Mouse (Mus musculus): ENCODE measurements around the gene Lrp2bp. TPM values are rescaled to one million over a fixed set of nuclear protein-coding genes. Genes with fewer than 3 reads are reported as not detected.
A peak's percentile ranks its signal among the peaks of the same experiment; 100 is the strongest.

Lrp2bp gene
- polyA plus RNA-seq, 1 experiment from 2014 or later = 0.15 TPM

GRCm38 (mm10) chr8:45975837-45976468 is 23.1 kb upstream of the Lrp2bp start:
- WGBS = 55% methylated on average over 11 of the region's 11 CpGs
- Histone ChIP-seq H3K4me3 (ENCODE audit: low read depth, low read length) (peak overlapping the region; percentile 57), H3K4me2 (replicated peaks; ENCODE audit: low read depth) (peak overlapping the region; percentile 63), H3K27me3 (ENCODE audit: control insufficient read depth, insufficient read depth, low read length) (no peaks in the 10 kb centered on the region), H3K9me3 (ENCODE audit: control insufficient read depth, low read length) (peaks cover 1% of the 10 kb centered on the region; the same call in 1 of the 2 replicates), H3K27ac (replicated peaks) (no peak overlapping the region; the same call in 1 of the 2 replicates), H3K4me1 (replicated peaks; ENCODE audit: control insufficient read depth, insufficient read depth) (no peaks in the 10 kb centered on the region; the same call in 1 of the 2 replicates), H3K9ac (ENCODE audit: low read length) (peak overlapping the region; percentile 67), H3K36me3 (ENCODE audit: control insufficient read depth, insufficient read depth, low read length) (no peaks in the 10 kb centered on the region)
- peak; percentile 11; the same call in 1 of the 2 replicates for ATAC-seq (ENCODE audit: low FRiP score, low TSS enrichment)
- no peak for DNase-seq (ENCODE audit: low spot score)
- TF ChIP-seq CTCF (IDR thresholded peaks at IDR 0.05; ENCODE audit: low read depth) = no peak
- no peak for TF ChIP-seq EP300 (optimal IDR thresholded peaks at IDR 0.05)

GRCm38 (mm10) chr8:45986665-45987064 is 12.4 kb upstream of the Lrp2bp start:
- Histone ChIP-seq H3K27me3 (ENCODE audit: control insufficient read depth, insufficient read depth, low read length) (no peaks in the 10 kb centered on the region), H3K4me2 (replicated peaks; ENCODE audit: low read depth) (no peak overlapping the region), H3K9me3 (ENCODE audit: control insufficient read depth, low read length) (no peaks in the 10 kb centered on the region), H3K4me3 (ENCODE audit: low read depth, low read length) (no peak overlapping the region), H3K36me3 (ENCODE audit: control insufficient read depth, insufficient read depth, low read length) (peaks cover 16% of the 10 kb centered on the region), H3K27ac (replicated peaks) (0 out of 2 replicates have a peak overlapping the region, but pooled peaks have one; percentile 24), H3K9ac (ENCODE audit: low read length) (no peak overlapping the region), H3K4me1 (replicated peaks; ENCODE audit: control insufficient read depth, insufficient read depth) (no peaks in the 10 kb centered on the region)
- ATAC-seq (ENCODE audit: low FRiP score, low TSS enrichment) = no peak
- DNase-seq (ENCODE audit: low spot score) = no peak
- no peak for TF ChIP-seq CTCF (IDR thresholded peaks at IDR 0.05; ENCODE audit: low read depth)
- TF ChIP-seq EP300 (optimal IDR thresholded peaks at IDR 0.05) = no peak
- WGBS = 54% methylated on average over 3 of the region's 3 CpGs

GRCm38 (mm10) chr8:45988189-45988588 is 10.9 kb upstream of the Lrp2bp start:
- Histone ChIP-seq H3K9ac (ENCODE audit: low read length) (no peak overlapping the region), H3K36me3 (ENCODE audit: control insufficient read depth, insufficient read depth, low read length) (peaks cover 14% of the 10 kb centered on the region), H3K27ac (replicated peaks) (no peak overlapping the region), H3K9me3 (ENCODE audit: control insufficient read depth, low read length) (no peaks in the 10 kb centered on the region), H3K4me1 (replicated peaks; ENCODE audit: control insufficient read depth, insufficient read depth) (no peaks in the 10 kb centered on the region), H3K4me3 (ENCODE audit: low read depth, low read length) (no peak overlapping the region), H3K27me3 (ENCODE audit: control insufficient read depth, insufficient read depth, low read length) (no peaks in the 10 kb centered on the region), H3K4me2 (replicated peaks; ENCODE audit: low read depth) (no peak overlapping the region)
- DNase-seq (ENCODE audit: low spot score) (no peak), ATAC-seq (ENCODE audit: low FRiP score, low TSS enrichment) (no peak)
- WGBS = 78% methylated on average over 2 of the region's 2 CpGs
- TF ChIP-seq EP300 (optimal IDR thresholded peaks at IDR 0.05) = no peak
- no peak for TF ChIP-seq CTCF (IDR thresholded peaks at IDR 0.05; ENCODE audit: low read depth)

GRCm38 (mm10) chr8:45990631-45991310 is 8.3 kb upstream of the Lrp2bp start:
- Histone ChIP-seq H3K27ac (replicated peaks) (no peak overlapping the region), H3K9ac (ENCODE audit: low read length) (no peak overlapping the region), H3K4me2 (replicated peaks; ENCODE audit: low read depth) (no peak overlapping the region), H3K36me3 (ENCODE audit: control insufficient read depth, insufficient read depth, low read length) (peaks cover 16% of the 10 kb centered on the region), H3K4me3 (ENCODE audit: low read depth, low read length) (no peak overlapping the region), H3K4me1 (replicated peaks; ENCODE audit: control insufficient read depth, insufficient read depth) (no peaks in the 10 kb centered on the region), H3K9me3 (ENCODE audit: control insufficient read depth, low read length) (no peaks in the 10 kb centered on the region), H3K27me3 (ENCODE audit: control insufficient read depth, insufficient read depth, low read length) (no peaks in the 10 kb centered on the region)
- no peak for TF ChIP-seq CTCF (IDR thresholded peaks at IDR 0.05; ENCODE audit: low read depth)
- no peak for TF ChIP-seq EP300 (optimal IDR thresholded peaks at IDR 0.05)
- WGBS = 83% methylated on average over 4 of the region's 4 CpGs
- DNase-seq (ENCODE audit: low spot score) (no peak), ATAC-seq (ENCODE audit: low FRiP score, low TSS enrichment) (no peak)

GRCm38 (mm10) chr8:45994111-45994510 is 5.0 kb upstream of the Lrp2bp start:
- no peaks in the 10 kb centered on the region for H3K4me1 ChIP-seq (replicated peaks; ENCODE audit: control insufficient read depth, insufficient read depth)
- no peak overlapping the region for H3K9ac ChIP-seq (ENCODE audit: low read length)
- 96% methylated on average over 2 of the region's 2 CpGs for WGBS
- no peaks in the 10 kb centered on the region for H3K9me3 ChIP-seq (ENCODE audit: control insufficient read depth, low read length)
- H3K27ac ChIP-seq (replicated peaks) = no peak overlapping the region
- DNase-seq (ENCODE audit: low spot score) = no peak
- peaks cover 14% of the 10 kb centered on the region; the same call in 1 of the 2 replicates for H3K36me3 ChIP-seq (ENCODE audit: control insufficient read depth, insufficient read depth, low read length)
- ATAC-seq (ENCODE audit: low FRiP score, low TSS enrichment) = no peak
- H3K4me2 ChIP-seq (replicated peaks; ENCODE audit: low read depth) = no peak overlapping the region
- no peak overlapping the region for H3K4me3 ChIP-seq (ENCODE audit: low read depth, low read length)
- H3K27me3 ChIP-seq (ENCODE audit: control insufficient read depth, insufficient read depth, low read length) = no peaks in the 10 kb centered on the region
- TF ChIP-seq EP300 (optimal IDR thresholded peaks at IDR 0.05) = no peak
- TF ChIP-seq CTCF (IDR thresholded peaks at IDR 0.05; ENCODE audit: low read depth) = peak; percentile 50

GRCm38 (mm10) chr8:45995576-45995975 is 3.5 kb upstream of the Lrp2bp start:
- Histone ChIP-seq H3K4me2 (replicated peaks; ENCODE audit: low read depth) (no peak overlapping the region), H3K27me3 (ENCODE audit: control insufficient read depth, insufficient read depth, low read length) (no peaks in the 10 kb centered on the region), H3K4me1 (replicated peaks; ENCODE audit: control insufficient read depth, insufficient read depth) (no peaks in the 10 kb centered on the region), H3K4me3 (ENCODE audit: low read depth, low read length) (no peak overlapping the region), H3K36me3 (ENCODE audit: control insufficient read depth, insufficient read depth, low read length) (peaks cover 10% of the 10 kb centered on the region; the same call in 1 of the 2 replicates), H3K27ac (replicated peaks) (no peak overlapping the region), H3K9me3 (ENCODE audit: control insufficient read depth, low read length) (no peaks in the 10 kb centered on the region), H3K9ac (ENCODE audit: low read length) (no peak overlapping the region)
- no peak for TF ChIP-seq CTCF (IDR thresholded peaks at IDR 0.05; ENCODE audit: low read depth)
- TF ChIP-seq EP300 (optimal IDR thresholded peaks at IDR 0.05) = no peak
- 55% methylated on average over 3 of the region's 3 CpGs for WGBS
- DNase-seq (ENCODE audit: low spot score) (no peak), ATAC-seq (ENCODE audit: low FRiP score, low TSS enrichment) (no peak)
